Mouse (Mus musculus) spleen, postnatal 0 days (tissue): Measurements from ENCODE around the gene Cdiptos. TPM values are rescaled to one million over a fixed set of nuclear protein-coding genes. Genes with fewer than 3 reads are reported as not detected.

Experiments
- polyA plus RNA-seq: library from polyadenylated mRNA; unstranded; fragments of >200 nt; fragmentation: Nextera tagmentation; extraction: Ambion mirVana; gene quantifications from 2 replicates; pipeline ENCODE4 v1.2.1, GENCODE M21; 2015

Gene Cdiptos
- polyA plus RNA-seq: 1.4 and 2.3 TPM in 2 replicates

DNA sequence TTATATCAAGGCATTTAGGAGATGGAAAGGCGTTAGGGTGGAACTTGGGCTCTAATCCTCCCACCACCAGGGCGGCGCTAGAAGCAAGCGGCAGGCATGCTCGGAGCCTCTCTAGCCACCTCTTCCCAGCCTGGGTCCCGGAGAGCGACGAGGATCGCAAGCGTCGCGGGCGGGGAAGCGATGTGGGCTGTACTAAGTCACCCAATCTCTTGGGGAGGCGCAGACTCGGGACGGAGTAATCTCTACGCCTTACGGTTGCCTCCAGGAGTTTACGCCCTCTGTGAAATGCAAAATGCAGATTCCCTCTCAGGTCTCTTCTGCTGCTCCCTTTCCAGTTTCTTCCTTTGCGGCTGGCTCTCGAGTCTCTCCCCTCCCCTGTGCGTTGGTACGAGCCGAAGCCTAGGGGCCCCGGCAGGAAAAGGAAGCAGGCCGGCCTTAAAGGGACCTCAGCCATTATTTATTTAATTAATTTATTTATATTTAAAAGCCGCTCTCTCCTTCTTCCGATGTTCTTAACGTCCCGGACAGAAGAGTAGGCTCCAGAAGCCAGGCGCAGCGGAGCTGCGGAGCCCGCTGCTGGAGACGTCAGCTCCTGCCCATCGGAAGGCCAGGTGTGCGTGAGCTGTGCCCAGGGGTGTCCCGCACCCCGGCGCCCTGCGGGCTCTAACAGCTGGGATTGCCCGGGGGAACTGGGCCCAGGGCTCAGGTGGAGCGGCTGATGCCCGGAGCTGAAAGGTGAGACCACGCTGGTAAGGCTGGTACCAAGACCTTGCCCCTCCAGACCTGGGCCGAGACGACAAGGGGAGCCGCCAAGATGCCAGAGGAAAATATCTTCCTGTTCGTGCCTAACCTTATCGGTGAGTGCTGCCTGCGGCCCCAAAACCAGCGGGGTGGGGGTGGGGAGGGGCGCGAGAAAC lies at the start of gene Cdiptos:
TSS of gene Cdiptos (minus strand) at position 149 of the 917 bp plus-strand sequence.

DNA sequence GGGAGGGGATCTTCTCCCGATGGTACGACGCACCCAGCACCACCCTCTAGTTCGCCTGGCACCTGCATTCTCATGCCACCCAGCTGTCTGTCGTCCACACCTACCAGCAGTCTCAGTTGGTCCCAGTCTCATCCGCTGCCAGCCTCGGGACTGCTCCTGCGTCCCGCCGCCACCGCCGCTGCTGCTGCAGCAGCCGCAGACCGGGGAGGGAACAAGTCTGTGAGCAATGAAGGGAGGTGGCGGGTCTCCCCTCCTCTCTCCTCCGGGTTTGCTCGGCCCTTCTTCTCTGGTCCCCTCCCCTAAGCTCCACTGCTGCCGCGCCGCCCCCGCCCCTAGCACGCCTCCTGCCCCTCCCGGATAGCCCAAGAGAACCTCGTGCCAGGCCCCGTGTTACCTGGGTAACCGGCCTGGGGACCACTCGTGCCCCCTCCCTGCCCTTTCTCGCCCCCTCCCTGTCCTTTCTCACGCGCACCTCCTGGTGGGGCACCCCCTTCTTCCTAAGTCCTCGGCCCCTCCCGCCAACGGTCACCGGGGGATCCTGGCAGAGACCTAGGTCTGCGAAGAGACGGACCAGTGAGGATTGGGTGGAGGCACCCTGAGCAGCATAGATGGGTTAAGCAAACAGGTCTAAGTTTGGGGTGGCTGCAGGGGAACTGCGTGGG lies 45.1 kb upstream of the Cdiptos start, which contains the start of the genes Gm42742 and Prrt2:
TSS of gene Gm42742 (minus strand) at position 197 of the 662 bp plus-strand sequence.
TSS of gene Prrt2 (minus strand) at position 311 of the 662 bp plus-strand sequence.

DNA sequence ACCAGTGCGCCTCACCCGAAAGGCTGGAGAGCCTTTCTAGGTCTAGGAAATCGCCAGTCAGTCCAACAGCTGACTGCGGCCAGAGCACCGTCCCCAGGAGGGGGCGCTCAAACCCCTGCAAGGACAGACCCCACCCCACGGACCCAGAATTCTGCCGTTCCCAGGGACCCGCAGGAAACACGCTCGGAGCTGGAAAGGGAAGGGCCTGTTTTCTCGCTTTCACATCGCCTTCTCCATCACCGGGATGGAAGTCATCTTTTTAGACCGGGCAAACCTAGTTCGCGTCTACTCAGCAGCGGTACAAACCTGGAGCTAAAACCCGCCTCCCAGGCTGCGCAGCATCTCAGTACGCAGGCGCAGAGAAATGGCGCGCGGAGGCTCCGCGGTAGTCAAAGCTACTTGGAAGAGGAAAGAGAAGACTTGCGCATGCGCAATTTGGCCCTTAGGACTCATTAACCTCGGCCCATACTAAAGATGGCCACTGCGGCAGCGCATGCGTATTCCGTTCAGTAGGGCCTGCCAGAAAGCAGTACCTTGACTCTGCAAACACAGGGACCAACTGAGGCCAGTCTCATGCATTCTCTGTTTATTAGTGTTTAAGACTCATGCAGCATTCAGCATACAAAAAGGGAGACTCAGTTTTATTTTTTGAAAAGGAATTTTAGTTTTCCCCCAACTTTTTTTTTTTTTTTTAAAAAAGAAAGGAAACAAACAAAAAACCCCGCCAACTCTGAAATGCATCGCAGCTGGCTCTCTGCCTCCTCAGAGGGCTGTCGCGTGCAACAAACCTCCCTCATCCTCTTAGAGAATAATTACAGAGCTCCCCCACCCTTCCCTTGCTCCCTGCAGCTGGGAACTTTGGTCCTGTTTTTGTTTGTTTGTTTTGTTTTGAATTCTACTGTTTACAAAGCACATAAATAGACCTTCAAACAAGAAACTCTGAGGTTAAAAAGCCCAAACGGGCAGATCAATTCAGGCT lies 41.4 kb upstream of the Cdiptos start, which contains the start of gene Pagr1a:
TSS of gene Pagr1a (minus strand) at position 382 of the 979 bp plus-strand sequence.

GRCm38 (mm10) chr7:127016481-127016485 lies 40.4 kb upstream of the Cdiptos start, which contains the start of gene Pagr1b:
Gene Pagr1b, minus strand, starts transcription at chr7:127016484.

DNA sequence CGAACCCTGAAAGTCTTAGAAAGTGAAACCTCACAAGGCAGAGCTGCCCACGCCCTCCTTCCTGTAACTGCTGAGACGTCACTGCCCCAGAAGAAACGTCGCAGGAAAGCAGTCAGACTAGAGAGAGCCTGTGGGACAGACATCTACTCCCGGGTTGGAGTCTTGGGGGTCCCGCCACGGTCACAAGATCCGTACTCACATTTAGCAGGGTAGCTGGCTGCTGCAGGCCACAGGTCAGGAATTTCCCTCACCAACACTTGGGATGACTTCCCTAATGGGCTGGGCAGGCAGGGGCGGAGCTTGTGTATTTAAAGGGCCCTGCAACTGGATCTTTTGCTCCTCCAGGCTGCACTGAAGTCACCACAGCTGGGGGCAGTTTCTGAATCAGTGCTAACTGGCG lies 38.4 kb upstream of the Cdiptos start, which contains the start of gene Mvp:
TSS of gene Mvp (minus strand) at position 302 of the 400 bp plus-strand sequence.

GRCm38 (mm10) chr7:126975893-126975949 lies 177 bp downstream of the Cdiptos start, which contains the start of gene Cdipt:
Gene Cdipt, plus strand, starts transcription at chr7:126975914.

DNA sequence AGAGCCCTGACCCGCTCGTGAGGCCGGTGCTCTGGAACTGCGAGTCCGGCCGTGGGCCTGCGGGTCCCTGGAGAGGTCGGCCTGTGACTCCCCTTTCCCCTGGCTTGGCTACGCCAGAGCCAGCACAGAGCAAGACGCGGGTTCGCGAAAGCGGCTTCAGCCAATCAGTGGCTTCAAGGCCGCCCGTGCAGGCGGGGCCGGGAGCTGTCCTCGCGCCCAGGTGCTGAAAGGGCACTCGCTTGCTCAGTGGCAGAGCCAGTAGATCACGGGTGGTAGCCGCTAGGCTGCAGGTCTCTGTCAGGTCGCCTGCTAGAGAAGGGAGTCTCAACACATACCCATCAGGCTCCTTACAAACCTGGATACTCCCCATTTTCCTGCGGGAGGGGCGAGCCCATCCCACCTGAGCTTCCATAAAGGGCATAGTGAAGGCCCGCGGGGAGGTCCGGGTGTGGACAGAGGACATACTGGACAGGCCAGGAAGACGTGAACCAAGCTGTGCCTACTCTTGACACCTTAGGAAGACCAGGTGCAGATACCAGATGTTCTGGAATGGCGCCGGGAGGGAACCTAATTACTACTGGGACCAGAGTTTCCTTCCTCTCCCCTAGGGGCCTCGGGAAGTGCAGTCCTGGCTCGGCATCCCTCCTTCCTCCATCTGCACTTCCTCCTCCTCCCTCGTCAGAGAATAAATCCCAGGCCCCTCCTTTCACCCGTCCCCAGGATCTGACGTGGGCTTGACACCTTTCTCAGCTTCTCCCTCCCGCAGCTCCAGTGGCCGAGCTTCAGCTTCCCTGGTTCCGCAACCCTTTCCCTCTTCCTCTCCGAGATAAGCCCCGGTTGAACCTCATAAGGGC lies 25.9 kb downstream of the Cdiptos start, which contains the start of gene Sez6l2:
TSS of gene Sez6l2 (plus strand) at position 771 of the 854 bp plus-strand sequence.

DNA sequence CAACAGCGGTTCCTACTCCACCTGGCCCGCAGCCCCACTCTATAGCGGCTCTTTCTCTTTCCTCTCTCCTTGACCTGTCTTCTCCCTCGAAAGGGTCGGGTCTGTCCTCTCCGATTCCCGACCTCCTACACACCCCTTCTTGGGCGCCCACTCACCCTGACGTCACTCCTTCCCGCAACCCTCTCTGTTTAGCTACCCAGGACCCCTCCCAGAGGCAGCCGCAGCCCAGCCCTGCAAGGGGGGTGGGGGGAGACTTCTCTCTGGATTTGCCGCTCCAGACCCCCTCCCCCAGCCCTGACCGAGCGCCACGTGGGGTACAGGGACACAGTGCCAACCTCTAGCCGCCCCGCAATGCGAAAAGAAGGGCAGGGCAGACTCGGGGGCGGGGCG lies 26.5 kb downstream of the Cdiptos start, which contains the start of gene Asphd1:
TSS of gene Asphd1 (minus strand) at position 180 of the 390 bp plus-strand sequence.

DNA sequence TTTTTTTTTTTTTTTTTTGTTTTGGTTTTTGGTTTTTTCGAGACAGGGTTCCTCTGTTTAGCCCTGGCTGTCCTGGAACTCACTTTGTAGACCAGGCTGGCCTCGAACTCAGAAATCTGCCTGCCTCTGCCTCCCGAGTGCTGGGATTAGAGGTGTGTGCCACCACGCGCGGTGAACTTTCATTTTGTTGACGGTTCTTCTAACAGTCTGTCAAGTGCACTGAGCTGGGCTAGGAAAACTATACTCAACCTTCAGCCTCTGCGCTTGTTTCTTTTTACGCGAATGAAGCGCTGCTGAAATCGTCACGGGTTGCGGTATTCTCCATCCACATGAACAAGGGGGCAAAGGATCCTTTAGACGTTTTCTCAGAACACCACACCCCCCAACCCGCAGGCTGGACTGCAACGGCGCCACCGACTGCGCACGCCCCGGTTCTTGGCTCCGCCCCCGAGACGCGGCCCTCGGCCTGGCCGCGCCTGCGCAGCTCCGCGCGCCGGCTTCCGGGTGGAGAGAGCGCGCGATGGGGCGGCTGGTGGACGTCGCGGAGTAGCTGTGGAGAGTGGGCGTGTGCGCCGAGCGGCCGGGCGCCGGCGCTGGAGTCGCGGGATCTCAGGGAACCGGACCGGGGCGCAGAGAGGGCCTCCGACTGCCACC lies 47.4 kb downstream of the Cdiptos start, which contains the start of gene Kctd13:
TSS of gene Kctd13 (plus strand) at position 496 of the 654 bp plus-strand sequence.

GRCm38 (mm10) chr7:126922624-126923060 lies 53.3 kb downstream of the Cdiptos start, which contains the start of gene Tmem219:
Gene Tmem219, minus strand, starts transcription at chr7:126922917.

Other genes with a start within 250 kb of the Cdiptos start
- 46.8 and 62.2 TPM in 2 replicates for gene Mapk3, start 216.5 kb downstream of the Cdiptos start, polyA plus RNA-seq
- 4.7 and 6.9 TPM in 2 replicates for gene Gdpd3, start 209.8 kb downstream of the Cdiptos start, polyA plus RNA-seq
- 155 and 172 TPM in 2 replicates for gene Ypel3, start 199.1 kb downstream of the Cdiptos start, polyA plus RNA-seq
- gene Tbx6, start 194.6 kb downstream of the Cdiptos start, polyA plus RNA-seq: 0.81 and 1.0 TPM in 2 replicates
- gene Ppp4c, start 183.6 kb downstream of the Cdiptos start, polyA plus RNA-seq: 134 and 141 TPM in 2 replicates
- 0.16 TPM in 1 of 2 replicates, not detected in the other for gene Fam57b, start 178.4 kb downstream of the Cdiptos start, polyA plus RNA-seq
- not detected in 2 replicates for gene 4930451I11Rik, start 144.5 kb downstream of the Cdiptos start, polyA plus RNA-seq
- not detected in 2 replicates for gene Doc2a, start 128.7 kb downstream of the Cdiptos start, polyA plus RNA-seq
- 22.2 and 23.3 TPM in 2 replicates for gene Hirip3, start 114.1 kb downstream of the Cdiptos start, polyA plus RNA-seq
- gene Ino80e, start 113.7 kb downstream of the Cdiptos start, polyA plus RNA-seq: 54.5 and 56.4 TPM in 2 replicates
- gene Taok2, start 91.4 kb downstream of the Cdiptos start, polyA plus RNA-seq: 16.8 and 21.7 TPM in 2 replicates
- gene Tmem219, start 53.2 kb downstream of the Cdiptos start, polyA plus RNA-seq: 27.2 and 31.4 TPM in 2 replicates
- 9.0 and 9.3 TPM in 2 replicates for gene Kctd13, start 47.2 kb downstream of the Cdiptos start, polyA plus RNA-seq
- gene Asphd1, start 26.5 kb downstream of the Cdiptos start, polyA plus RNA-seq: 0.12 TPM in 1 of 2 replicates, not detected in the other
- 0.34 and 0.40 TPM in 2 replicates for gene Sez6l2, start 25.5 kb downstream of the Cdiptos start, polyA plus RNA-seq
- gene Cdipt, start 184 bp downstream of the Cdiptos start, polyA plus RNA-seq: 56.1 and 61.1 TPM in 2 replicates
- gene Mvp, start 38.5 kb upstream of the Cdiptos start, polyA plus RNA-seq: 13.4 and 15.9 TPM in 2 replicates
- not detected in 2 replicates for gene Pagr1b, start 40.4 kb upstream of the Cdiptos start, polyA plus RNA-seq
- gene Pagr1a, start 41.3 kb upstream of the Cdiptos start, polyA plus RNA-seq: 32.5 and 43.1 TPM in 2 replicates
- 3.7 and 10.6 TPM in 2 replicates for gene Gm42742, start 45.0 kb upstream of the Cdiptos start, polyA plus RNA-seq
- gene Prrt2, start 45.1 kb upstream of the Cdiptos start, polyA plus RNA-seq: 0.55 and 0.86 TPM in 2 replicates
- 47.2 and 48.3 TPM in 2 replicates for gene Maz, start 50.9 kb upstream of the Cdiptos start, polyA plus RNA-seq
- gene Kif22, start 66.4 kb upstream of the Cdiptos start, polyA plus RNA-seq: 109 and 120 TPM in 2 replicates
- gene Zg16, start 111.2 kb upstream of the Cdiptos start, polyA plus RNA-seq: 10.1 and 23.2 TPM in 2 replicates
- 24.3 and 30.3 TPM in 2 replicates for gene AI467606, start 115.3 kb upstream of the Cdiptos start, polyA plus RNA-seq
- 1.4 and 1.5 TPM in 2 replicates for gene Qprt, start 146.1 kb upstream of the Cdiptos start, polyA plus RNA-seq
- gene Spn, start 161.7 kb upstream of the Cdiptos start, polyA plus RNA-seq: 20.0 and 22.3 TPM in 2 replicates
- gene Cd2bp2, start 220.0 kb upstream of the Cdiptos start, polyA plus RNA-seq: 27.7 and 29.2 TPM in 2 replicates
- 21.0 and 22.5 TPM in 2 replicates for gene Tbc1d10b, start 232.4 kb upstream of the Cdiptos start, polyA plus RNA-seq
- 34.1 and 37.7 TPM in 2 replicates for gene Mylpf, start 232.8 kb upstream of the Cdiptos start, polyA plus RNA-seq